Mouse (Mus musculus) cerebellum, postnatal 14 days (tissue): ENCODE measurements around the gene Xpnpep1.
A peak's percentile ranks its signal among the peaks of the same experiment; 100 is the strongest.

Source experiments
- DNase-seq, 2 experiments: peaks; one replicate each; pipeline ENCODE4 v3.0.0; 2021; ENCODE audit warnings: mixed read lengths in 2 of 2

The Xpnpep1 gene

DNA sequence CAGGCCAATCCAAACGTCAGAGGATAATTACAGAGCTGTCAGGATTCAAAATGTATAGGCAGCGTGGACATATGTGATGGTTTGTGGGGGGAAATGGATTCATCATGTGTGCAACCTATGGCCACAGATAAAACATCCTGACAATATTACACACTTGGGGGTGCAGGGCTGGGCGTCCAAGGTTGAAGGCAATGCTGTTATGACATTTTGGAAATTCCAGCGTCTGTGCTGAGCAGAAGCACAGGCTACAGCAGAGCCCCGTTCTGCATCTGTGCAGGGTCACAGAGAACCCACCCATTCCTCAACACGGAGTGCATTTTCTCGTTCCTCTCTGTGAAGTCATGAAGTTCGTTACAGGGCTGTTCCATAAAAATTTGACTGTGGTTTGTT is 25.0 kb upstream of the Xpnpep1 start:
- DNase-seq, result no peak

DNA sequence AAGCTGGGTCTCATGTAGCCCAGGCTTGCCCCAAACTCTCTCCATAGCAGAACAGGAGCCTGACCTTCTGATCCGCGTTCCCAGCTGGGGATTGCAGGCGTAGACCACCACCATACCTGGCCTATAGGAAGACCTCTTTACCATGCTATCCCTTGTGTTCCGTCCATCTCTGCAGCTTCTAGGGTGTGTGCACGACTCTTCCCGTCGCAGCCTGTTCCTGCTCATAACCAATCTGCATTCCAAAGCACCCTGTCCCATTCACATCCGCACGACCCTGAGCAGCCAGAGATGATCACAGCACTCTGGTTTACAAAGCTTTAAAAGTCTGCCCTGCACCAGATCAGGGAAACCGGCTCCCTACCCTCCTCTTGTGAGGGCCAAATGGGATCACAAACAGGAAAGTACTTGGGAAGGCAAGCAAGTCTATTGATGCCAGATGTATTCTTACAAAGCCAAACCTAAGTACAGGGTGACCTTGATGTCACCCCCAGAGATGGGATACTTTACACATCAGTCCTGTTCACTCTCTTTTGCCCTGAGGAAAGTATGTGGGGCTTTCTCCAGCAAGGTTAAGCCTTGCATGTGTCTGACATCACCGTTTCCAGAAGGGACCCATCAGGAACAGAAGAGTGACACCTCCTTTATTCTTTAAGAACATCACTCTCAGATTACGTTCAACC is 24.4 kb upstream of the Xpnpep1 start:
- no peak for DNase-seq

DNA sequence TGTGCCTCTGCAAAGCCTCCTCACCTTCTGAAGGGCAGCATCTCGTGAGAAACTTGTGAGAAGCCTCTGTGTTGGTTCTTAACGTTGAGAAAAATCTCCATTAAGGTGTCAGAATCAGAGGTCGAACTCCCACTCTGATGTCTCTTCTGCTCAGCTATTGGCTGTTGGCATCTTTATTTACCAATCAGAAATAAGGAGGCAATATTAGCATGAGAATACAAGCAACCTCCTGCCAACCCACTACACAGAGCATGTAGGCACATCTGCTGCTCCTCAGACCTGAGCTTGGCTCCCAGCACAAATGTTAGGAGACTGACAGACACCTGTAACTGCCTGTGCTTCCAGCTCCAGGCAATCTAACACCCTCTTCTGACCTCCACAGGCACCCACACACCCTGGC is 22.0 kb upstream of the Xpnpep1 start:
- DNase-seq, result no peak

DNA sequence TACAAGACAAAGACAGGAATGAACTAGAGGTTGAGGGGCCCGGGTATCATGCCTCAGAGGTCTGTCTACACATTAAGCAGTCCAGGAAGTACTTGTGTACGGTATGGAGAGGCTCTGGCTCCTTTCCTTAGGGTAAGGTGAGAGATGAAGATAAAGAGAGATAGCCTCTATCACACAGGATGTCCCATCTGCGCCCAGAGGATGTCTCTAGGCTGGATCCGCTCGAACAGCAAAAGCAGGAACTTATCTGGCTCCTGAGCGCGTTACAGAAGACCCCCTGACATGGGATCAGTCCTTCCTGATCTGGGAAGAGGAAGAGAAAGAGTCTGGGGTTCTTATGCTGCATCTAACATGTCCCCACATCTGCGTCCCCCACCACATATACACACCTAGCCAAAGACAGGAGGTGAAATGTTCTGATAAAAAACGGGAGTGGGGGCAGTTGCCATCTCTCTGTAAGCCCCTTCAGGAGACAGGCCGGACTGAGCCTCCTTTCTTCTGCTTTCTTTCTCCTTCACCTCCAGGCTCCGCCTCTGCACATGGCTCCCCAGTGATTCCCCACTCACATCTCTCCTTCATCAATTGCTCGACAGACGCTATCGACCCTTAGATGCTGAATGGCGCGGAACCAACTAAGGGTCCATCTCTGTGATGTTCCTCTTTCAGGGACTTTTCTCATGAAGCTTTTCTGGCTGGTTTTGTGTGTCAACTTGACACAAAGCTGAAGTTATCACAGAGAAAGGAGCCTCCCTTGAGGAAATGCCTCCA is 19.5 kb upstream of the Xpnpep1 start:
- no peak for DNase-seq

DNA sequence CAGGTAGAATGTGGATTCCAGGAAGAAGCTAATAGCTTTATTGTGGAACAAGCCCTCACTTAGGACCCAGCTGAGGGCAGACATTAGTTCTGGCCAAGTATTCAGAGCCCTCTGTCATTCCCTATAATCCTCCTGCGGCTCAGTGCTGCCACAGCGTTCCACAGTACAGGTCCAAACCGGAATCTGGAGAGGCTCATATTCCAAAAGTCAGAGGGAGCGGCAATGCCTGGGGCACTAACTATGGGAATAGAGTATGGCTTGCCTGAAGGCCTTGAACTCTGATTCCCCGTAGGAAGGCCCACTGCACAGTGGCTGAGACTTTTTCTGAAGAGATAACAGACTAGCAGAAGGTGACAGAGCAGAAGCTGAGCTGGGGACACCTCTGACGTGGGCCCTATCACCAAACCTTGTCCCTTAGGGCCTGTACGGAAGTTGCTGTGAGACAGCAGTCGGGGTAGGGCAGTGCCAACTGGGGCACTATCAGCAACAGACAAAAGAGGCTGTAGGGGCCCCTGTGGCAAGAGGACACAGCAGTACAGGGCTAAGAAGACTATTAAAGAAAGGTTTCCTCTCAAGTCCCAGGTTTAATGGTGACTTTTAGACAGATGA is 18.8 kb upstream of the Xpnpep1 start:
- no peak for DNase-seq

DNA sequence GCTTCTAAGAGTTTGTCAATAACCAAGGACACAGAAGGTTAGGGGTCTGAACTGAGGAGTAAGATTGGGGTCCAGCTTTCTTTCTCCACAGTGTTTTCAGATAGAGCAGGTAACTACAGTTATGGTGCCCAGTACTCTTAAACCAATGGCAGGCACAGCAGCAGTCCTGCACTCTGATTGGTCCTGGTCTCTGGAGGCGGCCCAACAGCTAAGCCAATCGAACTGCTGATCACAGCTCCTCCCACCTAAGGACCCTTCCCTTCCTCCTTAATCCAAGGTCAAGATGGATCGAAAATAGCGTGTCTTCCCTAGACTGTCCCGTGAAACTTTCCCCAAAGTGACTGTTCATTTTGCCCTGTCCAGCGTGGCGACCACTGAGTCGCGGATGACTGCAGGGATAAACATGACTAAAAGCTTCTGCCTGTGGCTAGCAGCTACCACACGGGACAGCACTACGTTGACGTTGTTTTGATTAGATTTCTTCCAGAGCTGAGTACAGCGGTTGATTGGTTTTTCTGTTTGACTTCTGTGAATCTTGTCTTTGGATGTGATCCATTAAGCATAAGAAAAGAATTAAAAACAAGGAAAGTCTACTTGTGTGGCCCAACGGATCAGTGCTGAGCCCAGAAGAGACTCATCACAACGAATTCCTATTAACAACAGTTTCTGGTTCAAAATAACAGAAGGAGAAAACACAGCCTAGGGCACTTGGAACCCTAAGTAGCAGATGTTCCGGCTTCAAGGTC is 18.1 kb upstream of the Xpnpep1 start:
- DNase-seq, result no peak

DNA sequence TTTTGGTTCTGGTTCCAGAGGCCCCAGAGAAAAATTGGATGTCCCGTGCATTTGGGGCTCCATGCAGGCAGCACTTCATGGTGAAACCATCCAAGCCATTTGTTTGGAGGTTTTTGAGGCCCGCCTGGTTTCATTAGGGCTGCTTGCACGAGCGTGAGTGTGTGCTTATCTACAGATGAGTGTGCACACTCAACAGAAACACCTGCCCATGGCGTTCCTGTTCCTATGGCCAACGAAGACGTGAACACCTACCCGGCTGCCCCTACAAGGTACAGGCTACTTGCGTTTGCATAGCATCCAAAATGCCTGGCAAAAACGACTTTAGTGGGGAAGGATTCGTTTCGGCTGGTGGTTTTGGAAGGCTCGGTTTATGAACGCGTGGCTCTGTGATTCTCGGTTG is 13.3 kb upstream of the Xpnpep1 start:
- no peak for DNase-seq

DNA sequence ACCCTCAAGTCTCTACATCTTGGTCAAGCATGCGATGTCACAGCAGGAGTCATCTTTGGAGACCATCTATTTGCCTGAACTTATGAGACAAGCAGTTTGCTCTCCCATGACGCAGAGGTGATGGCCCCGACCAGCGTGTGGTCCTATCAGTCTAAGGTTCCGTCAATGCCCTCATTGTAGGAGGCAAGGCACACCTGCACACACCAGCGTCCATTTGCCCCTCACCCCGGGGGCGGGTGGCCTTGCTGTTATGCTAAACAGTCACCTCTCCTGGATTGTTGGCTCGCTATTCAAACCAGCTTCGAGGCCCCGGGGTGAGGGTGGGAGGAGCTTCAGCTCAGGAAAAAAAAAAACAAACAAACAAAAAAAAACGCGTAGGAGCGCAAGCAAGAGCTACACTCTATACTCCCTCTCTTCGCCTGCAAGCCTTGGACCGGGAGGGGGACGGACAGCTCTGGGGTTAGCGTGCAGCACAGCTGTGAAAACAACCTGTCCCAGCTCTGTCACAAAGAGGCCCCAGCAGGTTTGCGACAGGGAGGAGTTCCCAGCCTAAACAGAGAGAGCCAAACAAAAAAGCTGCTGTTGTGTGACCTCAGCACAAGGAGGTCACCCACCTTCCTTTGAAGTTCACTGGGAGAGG is 12.1 kb upstream of the Xpnpep1 start:
- DNase-seq, result no peak

DNA sequence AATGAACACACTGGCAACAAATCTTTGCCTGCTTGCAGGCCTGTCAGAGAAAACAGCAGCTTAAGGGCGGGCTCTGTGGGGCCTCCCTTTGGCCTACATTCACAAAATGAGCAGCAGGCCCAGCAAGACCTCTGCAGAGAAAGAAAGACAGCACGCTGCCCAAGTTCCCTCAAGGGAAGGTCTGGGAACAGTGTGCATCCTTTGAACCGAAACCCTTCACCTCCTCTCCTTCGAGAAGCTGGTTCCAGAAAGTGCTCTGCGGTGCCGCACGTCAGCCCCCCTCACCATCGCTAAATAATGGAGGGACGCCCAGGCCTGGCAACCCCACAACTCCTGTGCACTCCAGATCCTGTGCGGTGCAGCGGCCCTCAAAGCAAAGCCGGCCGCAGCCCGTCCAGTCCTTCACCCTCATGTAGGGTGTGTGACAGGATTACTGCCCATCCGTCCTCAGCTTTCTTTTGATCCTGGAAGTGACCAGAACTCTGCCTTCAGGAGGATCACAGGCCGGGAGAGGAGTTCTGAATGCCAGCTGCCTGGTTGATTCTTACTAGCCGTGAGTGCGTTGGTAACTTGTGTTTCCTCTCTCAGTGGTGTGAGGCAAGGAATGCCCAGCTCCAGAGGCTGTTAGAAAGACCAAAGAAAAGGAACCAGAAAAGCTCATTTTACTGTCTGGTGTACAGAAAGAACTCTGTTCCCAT is 11.4 kb upstream of the Xpnpep1 start:
- DNase-seq, result peak; percentile 33 to 54

DNA sequence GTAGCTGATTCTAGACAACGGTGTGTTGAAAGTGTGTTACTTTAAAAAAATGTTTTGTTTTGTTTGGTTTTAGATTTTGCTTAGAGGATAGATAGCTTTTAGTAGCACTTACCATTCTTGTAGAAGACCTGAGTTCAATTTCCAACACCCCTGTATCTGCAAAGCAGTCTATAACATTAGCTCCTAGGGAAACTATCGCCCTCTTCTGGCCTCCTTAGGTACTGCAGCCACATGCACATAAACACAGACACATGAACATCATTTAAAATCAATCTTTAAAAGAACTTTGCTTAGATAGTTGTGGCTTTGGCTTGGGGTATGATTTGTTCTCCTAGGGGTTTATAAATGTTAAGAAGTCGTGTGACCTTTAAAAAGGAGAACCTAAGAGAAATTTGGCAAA is 10.1 kb upstream of the Xpnpep1 start:
- peak in 1 of 2 experiments; percentile 51 for DNase-seq

DNA sequence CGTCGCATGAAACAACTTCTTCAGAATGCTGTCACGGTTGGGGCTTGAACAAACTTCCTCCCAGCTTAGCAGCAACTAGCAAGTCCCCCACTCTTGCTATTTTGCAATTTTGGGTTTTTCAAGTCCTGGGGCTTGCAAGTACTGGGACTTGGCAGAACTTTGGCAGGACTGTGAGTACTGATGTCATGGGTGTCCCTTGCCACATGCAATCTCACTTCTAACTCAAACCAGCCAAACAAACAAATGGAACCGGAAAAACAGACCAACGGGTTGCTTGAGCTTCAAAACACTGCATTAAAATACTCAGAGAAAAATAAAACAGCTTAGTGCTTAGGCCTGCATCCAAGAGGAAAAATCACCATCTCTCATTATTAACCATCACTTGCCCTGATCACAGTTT is 7.2 kb upstream of the Xpnpep1 start:
- DNase-seq, result no peak

DNA sequence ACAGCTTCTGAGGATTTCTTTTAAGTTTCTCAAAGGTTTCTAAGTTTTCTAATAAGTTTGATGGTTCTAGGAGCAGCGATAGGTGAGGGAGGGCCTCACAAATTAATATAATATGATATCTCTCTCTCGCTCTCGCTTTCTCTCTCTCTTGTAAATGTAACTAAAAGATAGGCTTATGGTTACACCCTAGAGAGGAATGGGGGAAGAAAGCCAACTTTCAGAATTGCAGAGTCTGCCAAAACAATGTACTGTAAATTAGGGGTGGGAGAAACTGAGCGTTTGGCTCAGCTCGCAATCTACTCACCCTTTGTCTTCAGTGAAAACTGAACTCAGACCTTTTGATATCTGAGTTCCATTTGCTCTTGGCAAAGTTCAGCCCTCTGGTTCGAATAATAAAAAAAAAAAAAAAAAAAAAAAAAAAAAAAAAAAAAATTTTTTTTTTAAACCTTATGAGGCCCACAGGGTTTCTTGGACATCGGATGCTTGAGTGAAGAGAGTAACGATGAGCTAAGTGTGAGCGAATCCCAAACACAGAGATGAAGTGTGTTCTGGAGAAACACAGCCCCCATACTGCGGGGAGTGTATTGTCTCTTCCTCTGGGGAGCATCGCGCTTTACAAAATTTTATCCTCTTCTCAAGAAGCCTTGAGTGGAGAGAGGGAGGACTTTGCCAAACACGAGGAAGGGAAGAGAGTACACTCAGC is 3.6 kb upstream of the Xpnpep1 start:
- no peak for DNase-seq

DNA sequence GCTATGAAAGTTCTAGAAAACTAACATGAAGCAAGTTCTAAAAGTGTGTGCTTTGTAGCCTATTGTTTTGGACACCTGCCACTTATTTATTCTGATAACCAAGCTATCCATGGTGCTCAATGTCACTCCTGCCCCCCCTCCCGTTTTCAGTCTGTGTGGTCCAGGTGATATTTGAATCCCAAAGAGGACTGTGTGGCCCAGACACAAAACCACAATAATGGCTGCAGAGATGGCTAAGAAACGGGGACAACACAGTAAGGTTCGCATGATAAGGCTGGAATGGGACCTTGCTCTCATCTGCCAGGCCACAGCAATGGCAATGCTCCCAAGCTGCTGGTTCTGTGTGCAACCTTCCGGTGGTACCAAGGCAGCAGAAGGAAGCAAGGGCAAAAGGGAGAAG is 1.6 kb upstream of the Xpnpep1 start:
- DNase-seq, result peak in 1 of 2 experiments; percentile 37

DNA sequence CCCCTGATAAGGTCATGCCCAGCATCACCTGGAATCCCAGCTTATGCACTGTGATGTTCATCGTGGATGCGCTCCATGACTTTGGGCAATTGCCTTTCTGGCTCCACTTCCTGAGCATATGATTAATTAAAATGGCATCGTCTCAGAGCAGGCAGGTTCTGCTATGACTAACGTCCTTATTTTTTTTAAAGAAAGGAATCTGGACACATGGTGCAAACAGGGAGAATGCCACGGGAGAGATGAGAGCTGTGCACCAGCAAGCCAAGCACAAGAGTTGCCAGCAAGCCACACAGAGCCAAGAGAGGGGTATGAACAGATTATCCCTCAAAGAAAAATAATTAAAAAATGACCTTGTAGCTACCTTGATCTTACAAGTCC is 1.1 kb upstream of the Xpnpep1 start:
- peak; percentile 24 to 49 for DNase-seq

DNA sequence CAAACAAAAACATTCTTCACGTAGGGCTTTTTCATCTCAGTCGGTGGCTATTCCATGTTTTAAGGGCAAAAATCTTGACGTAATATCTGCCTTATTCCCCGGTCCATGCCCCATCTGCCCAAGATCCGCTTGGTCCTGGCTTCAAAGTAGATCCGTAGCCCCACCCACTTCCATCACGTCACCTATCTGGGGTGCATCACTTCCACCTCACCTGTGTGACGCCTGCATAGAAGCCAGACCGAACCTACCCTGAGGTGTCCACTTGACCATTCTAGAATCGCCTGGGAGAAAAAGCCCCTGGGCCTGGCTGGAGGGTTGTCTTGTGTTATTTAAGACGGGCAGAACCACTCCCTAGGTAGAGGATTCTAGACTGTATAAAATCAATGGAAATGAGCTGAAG is 924 bp downstream of the Xpnpep1 start:
- DNase-seq, result peak; percentile 55 to 66

DNA sequence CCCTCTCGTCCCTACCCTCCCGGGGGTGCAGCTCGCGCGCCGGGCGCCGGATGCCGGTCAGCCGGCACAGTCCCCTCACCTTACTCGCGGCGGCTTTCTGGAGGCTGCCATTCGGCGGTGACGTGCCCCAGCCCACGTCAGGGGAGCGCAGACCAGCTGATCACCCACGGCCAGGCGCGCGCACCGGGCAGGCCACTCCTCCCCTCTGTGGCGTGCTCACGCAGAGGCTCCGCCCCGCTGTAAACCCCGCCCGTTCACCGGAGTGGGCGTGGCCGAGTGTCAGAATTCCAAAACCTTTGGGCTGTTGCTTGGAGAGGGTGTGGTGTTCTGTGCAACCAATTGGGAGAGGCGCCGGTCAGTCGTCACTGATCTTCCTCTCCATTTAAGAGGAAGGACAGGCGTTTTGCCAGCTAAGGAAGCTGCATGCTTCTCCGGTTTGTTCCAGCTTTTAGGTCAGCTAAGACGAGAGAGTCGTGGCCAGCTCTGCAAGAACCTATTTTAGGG is 1.5 kb downstream of the Xpnpep1 start:
- DNase-seq, result peak; percentile 98

DNA sequence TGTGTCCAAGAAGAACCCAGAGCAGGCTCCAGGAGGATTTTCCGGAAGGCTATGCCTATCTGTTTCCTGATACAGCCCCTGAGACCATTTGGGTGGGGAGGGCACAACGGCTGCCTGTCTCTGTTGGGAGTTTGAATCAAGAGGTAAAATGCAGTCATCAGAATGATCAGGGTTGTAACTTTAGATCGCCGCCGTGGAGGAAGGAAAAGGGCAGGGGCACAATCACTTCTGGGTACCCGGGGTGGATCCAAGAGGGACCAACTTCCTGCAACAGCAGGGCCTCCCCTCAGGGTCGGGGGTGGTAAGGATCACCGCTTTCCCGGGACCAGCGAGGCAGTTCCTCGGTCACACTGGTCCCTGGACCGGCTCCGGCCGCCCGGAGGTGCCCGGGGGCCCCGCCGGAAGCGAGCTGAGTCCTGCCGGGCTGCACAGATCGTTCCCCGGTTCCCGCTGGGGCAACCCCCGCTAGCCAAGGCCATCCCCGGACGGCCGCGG is 2.0 kb downstream of the Xpnpep1 start:
- no peak for DNase-seq

DNA sequence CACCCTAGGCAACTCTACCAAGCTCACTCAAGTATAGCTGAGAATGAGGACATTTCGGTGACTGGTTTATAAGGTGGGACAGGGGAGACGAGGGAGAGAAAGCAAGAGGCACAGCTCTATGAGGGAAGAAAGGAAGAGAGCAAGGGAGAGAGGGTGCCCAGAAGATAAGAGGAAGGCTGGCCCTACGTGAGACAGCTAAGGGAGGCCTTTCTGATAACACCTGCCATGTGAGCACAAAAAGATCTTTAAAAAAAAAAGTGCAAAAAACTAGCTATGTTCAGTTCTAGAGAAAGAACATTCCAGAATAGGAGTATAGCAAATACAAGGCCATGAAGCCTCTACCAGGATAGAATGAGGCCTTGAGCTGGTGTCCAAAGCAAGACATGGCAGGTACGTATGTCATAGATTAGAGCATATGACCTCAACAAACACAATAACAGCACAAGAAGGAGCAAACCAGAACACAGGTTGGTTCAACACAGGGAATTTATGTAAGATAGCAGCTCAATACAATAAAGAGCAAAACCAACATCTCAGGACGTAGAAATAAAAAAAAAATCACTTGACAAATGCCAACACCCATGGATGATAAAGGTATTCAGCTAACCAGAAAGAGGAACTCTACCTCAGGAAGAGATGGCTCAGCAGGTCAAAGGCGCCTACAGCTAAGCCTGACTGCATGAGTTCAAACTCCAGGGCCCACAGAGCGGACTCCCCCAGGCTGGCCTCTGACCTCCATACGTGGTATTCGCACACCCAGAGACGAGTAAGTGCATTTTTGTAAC is 6.7 kb downstream of the Xpnpep1 start:
- DNase-seq, result no peak

DNA sequence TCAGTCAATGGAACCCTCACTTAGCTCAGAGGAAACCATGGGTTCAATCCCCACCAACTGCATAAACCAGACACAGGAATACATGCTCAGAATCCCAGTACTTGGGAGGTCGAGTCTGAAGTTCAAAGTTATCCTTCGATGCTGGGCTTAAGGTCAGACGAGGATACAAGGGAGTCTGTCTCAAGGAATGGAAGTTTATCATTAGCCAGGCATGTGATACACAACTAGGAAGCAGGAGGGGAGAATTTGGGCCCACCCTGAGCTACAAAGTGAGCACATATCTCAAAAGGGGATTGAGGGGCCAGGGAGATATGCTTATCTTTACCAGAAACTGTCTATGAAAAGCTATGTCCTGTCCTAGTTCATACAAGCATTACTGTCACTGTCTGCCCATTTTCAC is 7.4 kb downstream of the Xpnpep1 start:
- no peak for DNase-seq

DNA sequence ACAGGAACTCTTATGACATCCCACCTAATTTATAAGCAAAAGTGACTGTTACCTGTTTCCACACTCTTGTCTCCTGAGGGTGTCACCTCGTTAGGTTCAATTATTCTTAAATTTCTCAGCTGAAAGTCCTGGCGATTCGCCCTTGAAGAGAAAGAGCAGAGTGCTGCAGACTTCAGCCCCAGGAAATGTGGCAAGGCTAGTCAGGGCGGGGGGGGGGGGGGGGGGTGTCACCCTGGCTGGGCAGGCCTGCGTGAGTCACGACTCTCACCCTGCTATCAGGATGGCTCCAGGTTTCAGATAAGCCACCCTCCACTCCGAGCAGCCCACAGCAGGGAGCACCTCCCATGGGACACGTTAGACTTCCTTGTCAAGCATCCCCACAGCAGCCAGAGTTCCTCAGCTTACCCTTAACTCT is 8.1 kb downstream of the Xpnpep1 start:
- DNase-seq, result no peak
